Mouse (Mus musculus): Measurements from ENCODE around the gene Stxbp5. TPM values are rescaled to one million over a fixed set of nuclear protein-coding genes. Genes with fewer than 3 reads are reported as not detected.
"Not testable (repeated sequence)": the region's sequence is repeated elsewhere in the genome, so short reads cannot be mapped to it uniquely, and the experiment has no call there.

Stxbp5 gene
- polyA plus RNA-seq, 1 experiment from 2014 or later, result 6.9 TPM

DNA sequence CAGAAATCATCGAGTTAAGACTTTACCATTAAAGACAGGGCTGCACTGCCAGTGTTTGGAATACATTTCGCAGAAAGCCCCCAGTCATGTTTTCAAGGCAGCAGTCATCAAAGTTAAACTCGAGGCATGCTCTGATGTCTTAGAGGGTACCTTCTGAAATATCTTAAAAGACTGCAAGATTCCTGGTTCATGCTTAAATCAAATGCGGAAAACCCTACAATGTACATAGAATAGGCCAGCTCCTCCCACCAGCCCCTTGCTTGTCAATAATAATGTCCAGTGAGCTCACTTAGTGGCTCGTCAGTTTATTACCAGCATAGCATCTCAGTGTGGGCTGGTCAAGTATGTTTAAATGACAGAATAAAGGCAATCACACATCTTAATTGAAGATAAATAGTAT, 3.0 kb downstream of the Stxbp5 start:
- Histone ChIP-seq H3K4me1 (replicated peaks; ENCODE audit: control insufficient read depth, insufficient read depth, low read length) (peaks cover 19% of the 10 kb centered on the region), H3K9ac (replicated peaks; ENCODE audit: low read depth, low read length) (no peak overlapping the region), H3K27ac (ENCODE audit: low read length) (no peak overlapping the region), H3K4me3 (replicated peaks; ENCODE audit: low read length) (no peak overlapping the region), H3K36me3 (ENCODE audit: control insufficient read depth, insufficient read depth) (no peaks in the 10 kb centered on the region), H3K9me3 (ENCODE audit: control insufficient read depth, low read length) (no peaks in the 10 kb centered on the region), H3K27me3 (replicated peaks; ENCODE audit: control insufficient read depth, insufficient read depth, low read length) (no peaks in the 10 kb centered on the region), H3K4me2 (ENCODE audit: low read length) (peak overlapping the region; percentile 20; the same call in 1 of the 2 replicates)
- no peak for ATAC-seq
- 49% methylated on average over 5 of the region's 5 CpGs for WGBS

DNA sequence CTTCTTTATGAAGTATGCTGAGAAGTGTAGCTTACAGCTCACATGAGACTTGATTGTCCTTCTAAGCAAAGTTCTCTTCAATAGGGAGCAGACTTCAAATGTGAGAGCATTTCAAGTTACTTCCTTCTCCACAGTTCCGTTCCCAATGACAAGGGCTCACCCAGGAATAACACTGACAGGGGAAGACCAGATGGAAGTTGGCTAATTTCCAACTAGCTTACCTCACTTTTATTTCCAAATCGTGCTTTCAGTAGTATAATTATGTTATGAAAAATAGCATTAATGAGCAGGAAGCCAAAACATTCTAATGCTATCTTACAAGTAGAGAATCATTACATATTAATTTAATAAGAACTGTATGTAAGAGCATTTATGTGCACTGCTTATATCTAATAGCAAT, 7.3 kb downstream of the Stxbp5 start:
- H3K9me3 ChIP-seq (ENCODE audit: control insufficient read depth, low read length), result no peaks in the 10 kb centered on the region
- 39% methylated on average over 2 of the region's 2 CpGs for WGBS
- H3K4me2 ChIP-seq (ENCODE audit: low read length), result no peak overlapping the region
- H3K9ac ChIP-seq (replicated peaks; ENCODE audit: low read depth, low read length), result no peak overlapping the region
- H3K4me3 ChIP-seq (replicated peaks; ENCODE audit: low read length), result no peak overlapping the region
- no peaks in the 10 kb centered on the region for H3K36me3 ChIP-seq (ENCODE audit: control insufficient read depth, insufficient read depth)
- H3K4me1 ChIP-seq (replicated peaks; ENCODE audit: control insufficient read depth, insufficient read depth, low read length), result peaks cover 15% of the 10 kb centered on the region
- H3K27ac ChIP-seq (ENCODE audit: low read length), result no peak overlapping the region
- no peak for ATAC-seq
- no peaks in the 10 kb centered on the region for H3K27me3 ChIP-seq (replicated peaks; ENCODE audit: control insufficient read depth, insufficient read depth, low read length)

DNA sequence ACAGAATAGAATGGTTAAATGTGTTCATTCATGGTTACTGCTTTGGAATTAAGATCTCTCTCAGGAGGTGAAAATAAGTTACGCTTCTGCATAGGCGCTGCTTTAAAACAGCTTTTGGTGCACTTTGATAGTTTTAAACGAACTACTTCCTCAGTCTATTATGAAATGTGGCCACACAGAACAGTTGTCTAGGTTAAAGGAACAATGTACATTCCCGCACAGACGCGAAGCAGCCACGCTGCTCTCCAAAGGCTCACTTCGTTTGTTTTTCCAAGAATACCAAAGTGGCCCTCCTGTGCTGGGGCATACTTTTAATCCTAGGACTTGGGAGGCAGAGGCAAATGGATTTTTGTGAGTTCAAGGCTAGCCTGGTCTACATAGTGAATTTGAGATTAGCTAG, 11.2 kb downstream of the Stxbp5 start:
- Histone ChIP-seq H3K4me1 (replicated peaks; ENCODE audit: control insufficient read depth, insufficient read depth, low read length) (peaks cover 7% of the 10 kb centered on the region), H3K4me3 (replicated peaks; ENCODE audit: low read length) (no peak overlapping the region), H3K9ac (replicated peaks; ENCODE audit: low read depth, low read length) (no peak overlapping the region), H3K4me2 (ENCODE audit: low read length) (no peak overlapping the region), H3K9me3 (ENCODE audit: control insufficient read depth, low read length) (no peaks in the 10 kb centered on the region), H3K27me3 (replicated peaks; ENCODE audit: control insufficient read depth, insufficient read depth, low read length) (no peaks in the 10 kb centered on the region), H3K27ac (ENCODE audit: low read length) (no peak overlapping the region), H3K36me3 (ENCODE audit: control insufficient read depth, insufficient read depth) (no peaks in the 10 kb centered on the region)
- ATAC-seq, result no peak
- WGBS, result 31% methylated on average over 8 of the region's 8 CpGs

DNA sequence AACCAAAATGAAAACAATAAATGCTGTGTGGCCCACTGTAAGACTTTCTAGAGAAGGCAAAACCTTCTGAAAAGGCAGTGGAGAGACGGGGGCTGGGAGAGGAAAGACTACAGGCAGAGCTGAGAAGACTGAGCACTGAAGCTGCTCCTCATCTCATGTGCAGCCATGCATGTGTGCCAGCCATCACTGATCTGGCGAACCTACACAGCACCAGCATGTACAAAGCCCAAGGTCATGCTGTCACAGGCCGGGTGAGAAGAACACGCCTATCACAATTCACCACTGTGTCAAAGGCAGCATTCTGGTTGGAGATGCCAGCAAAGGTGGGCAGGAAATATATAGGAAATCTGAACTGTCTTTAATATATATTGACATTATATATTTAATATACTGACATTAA, 12.2 kb downstream of the Stxbp5 start:
- Histone ChIP-seq H3K36me3 (ENCODE audit: control insufficient read depth, insufficient read depth) (no peaks in the 10 kb centered on the region), H3K9ac (replicated peaks; ENCODE audit: low read depth, low read length) (no peak overlapping the region), H3K4me2 (ENCODE audit: low read length) (no peak overlapping the region), H3K4me1 (replicated peaks; ENCODE audit: control insufficient read depth, insufficient read depth, low read length) (peaks cover 7% of the 10 kb centered on the region), H3K27ac (ENCODE audit: low read length) (no peak overlapping the region), H3K9me3 (ENCODE audit: control insufficient read depth, low read length) (no peaks in the 10 kb centered on the region), H3K4me3 (replicated peaks; ENCODE audit: low read length) (no peak overlapping the region), H3K27me3 (replicated peaks; ENCODE audit: control insufficient read depth, insufficient read depth, low read length) (no peaks in the 10 kb centered on the region)
- ATAC-seq, result no peak
- 76% methylated on average over 4 of the region's 4 CpGs for WGBS

DNA sequence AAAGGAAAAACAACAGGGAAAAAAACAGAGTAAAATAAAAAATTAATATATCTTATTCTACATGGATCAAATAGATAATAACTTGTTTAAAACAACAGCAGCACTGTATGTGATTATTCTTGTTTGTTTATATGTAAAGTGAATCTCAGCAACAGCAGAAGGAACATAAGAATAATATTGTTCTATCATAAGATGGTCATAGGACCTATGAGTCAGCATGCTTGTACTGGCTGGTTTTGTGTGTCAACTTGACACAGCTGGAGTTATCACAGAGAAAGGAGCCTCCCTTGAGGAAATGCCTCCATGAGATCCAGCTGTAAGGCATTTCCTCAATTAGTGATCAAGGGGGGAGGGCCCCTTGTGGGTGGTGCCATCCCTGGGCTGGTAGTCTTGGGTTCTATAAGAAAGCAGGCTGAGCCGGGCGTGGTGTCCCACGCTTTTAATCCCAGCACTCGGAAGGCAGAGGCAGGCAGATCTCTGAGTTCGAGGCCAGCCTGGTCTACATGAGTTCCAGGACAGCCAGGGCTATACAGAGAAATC, 19.0 kb downstream of the Stxbp5 start:
- H3K9me3 ChIP-seq (ENCODE audit: control insufficient read depth, low read length); H3K4me1 ChIP-seq (replicated peaks; ENCODE audit: control insufficient read depth, insufficient read depth, low read length); H3K4me2 ChIP-seq (ENCODE audit: low read length); H3K27me3 ChIP-seq (replicated peaks; ENCODE audit: control insufficient read depth, insufficient read depth, low read length); H3K9ac ChIP-seq (replicated peaks; ENCODE audit: low read depth, low read length); H3K4me3 ChIP-seq (replicated peaks; ENCODE audit: low read length); H3K27ac ChIP-seq (ENCODE audit: low read length); H3K36me3 ChIP-seq (ENCODE audit: control insufficient read depth, insufficient read depth); ATAC-seq: not testable (repeated sequence)
- WGBS, result 93% methylated on average over 5 of the region's 5 CpGs

DNA sequence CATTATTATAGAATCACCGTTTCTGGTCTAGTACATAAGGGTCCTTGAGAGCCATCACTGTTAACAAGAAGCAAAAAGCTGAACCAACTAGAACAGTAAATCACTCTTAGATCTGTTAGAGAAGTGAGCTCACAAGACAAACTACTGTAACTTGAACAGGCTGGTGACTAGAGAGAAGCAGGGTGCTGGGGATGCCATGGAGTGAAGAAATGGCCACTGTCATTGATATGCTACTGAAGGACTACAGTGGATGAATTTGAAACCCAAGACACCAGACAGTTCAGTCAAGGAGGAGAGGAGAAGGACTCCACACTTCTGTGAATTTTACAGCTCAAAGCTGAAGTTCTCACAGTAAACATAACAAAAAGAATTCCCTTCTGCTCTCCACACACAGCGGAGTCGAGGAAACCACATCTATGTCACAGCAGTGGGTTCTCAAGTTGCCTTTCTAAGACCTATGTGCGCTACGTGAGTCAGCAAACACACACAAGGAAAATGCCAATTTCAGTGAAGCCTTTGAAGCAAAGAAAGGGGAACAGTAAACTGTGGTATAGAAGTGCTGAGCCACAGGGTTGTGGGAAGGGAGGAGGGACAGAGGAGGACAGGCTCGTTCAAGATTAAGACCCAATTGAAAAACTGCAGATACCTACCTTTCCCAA, 20.7 kb downstream of the Stxbp5 start:
- no peaks in the 10 kb centered on the region for H3K36me3 ChIP-seq (ENCODE audit: control insufficient read depth, insufficient read depth)
- no peaks in the 10 kb centered on the region for H3K27me3 ChIP-seq (replicated peaks; ENCODE audit: control insufficient read depth, insufficient read depth, low read length)
- ATAC-seq, result no peak
- H3K9me3 ChIP-seq (ENCODE audit: control insufficient read depth, low read length), result peaks cover 4% of the 10 kb centered on the region; the same call in 1 of the 2 replicates
- no peak overlapping the region for H3K4me2 ChIP-seq (ENCODE audit: low read length)
- no peak overlapping the region for H3K4me3 ChIP-seq (replicated peaks; ENCODE audit: low read length)
- H3K4me1 ChIP-seq (replicated peaks; ENCODE audit: control insufficient read depth, insufficient read depth, low read length), result peaks cover 5% of the 10 kb centered on the region; the same call in 1 of the 2 replicates
- H3K27ac ChIP-seq (ENCODE audit: low read length), result no peak overlapping the region
- whole genome bisulfite sequencing, result 74% methylated on average over 6 of the region's 6 CpGs
- H3K9ac ChIP-seq (replicated peaks; ENCODE audit: low read depth, low read length), result no peak overlapping the region

DNA sequence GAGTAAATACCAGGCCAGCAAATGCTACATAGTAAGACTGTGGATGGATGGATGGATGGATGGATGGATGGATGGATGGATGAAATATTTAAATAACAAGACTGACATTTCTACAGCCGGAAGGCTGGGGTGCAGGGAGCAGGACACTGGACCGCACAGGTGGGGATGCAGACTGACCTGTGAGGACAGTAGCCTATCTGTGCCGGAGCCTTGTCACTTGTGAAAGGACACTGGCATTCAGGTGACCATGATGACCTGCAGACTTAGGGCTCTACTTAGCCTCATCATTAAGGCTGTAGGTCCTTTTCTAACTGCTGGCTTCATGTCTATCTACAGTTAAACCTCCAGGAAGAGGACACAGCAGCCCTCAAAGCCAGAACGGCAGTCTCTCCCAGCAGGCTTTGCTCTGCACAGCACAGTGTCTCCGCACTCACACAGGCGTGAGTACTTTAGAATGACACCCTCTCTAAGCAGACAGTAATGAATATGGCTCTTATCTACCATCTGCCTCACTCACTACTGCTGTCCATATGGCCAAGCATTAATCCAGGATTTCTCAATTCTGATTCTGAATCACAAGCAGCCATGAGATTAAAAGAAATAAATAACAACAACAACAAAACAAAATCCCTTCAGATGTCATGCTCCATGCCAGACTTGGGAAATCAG, 21.9 kb downstream of the Stxbp5 start:
- H3K27ac ChIP-seq (ENCODE audit: low read length), result peak overlapping the region; percentile 18; the same call in 1 of the 2 replicates
- H3K36me3 ChIP-seq (ENCODE audit: control insufficient read depth, insufficient read depth), result no peaks in the 10 kb centered on the region
- no peak overlapping the region for H3K4me2 ChIP-seq (ENCODE audit: low read length)
- H3K4me1 ChIP-seq (replicated peaks; ENCODE audit: control insufficient read depth, insufficient read depth, low read length), result peaks cover 5% of the 10 kb centered on the region; the same call in 1 of the 2 replicates
- peaks cover 4% of the 10 kb centered on the region; the same call in 1 of the 2 replicates for H3K9me3 ChIP-seq (ENCODE audit: control insufficient read depth, low read length)
- peak; percentile 88 for ATAC-seq
- H3K9ac ChIP-seq (replicated peaks; ENCODE audit: low read depth, low read length), result no peak overlapping the region
- no peaks in the 10 kb centered on the region for H3K27me3 ChIP-seq (replicated peaks; ENCODE audit: control insufficient read depth, insufficient read depth, low read length)
- 74% methylated on average over 6 of the region's 6 CpGs for WGBS
- no peak overlapping the region for H3K4me3 ChIP-seq (replicated peaks; ENCODE audit: low read length)

DNA sequence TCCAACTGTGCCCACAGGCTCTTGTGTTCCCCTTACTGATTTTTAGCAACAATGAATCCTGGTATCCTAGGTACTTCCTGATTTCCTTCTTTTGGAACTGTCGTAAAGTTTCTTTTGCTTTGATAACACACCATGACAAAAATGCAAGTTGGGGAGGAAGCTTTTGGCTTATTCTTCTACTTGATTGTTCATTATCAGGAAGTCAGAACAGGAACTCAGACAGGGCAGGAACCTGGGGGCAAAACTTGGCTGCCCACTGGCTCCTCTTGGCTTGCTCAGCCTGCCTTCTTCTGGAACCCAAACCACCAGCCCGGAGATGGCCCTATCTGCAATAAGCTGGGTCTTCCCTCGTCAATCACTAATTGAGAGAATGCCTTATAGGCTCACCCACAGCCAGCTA, 25.0 kb downstream of the Stxbp5 start:
- Histone ChIP-seq H3K4me3 (replicated peaks; ENCODE audit: low read length) (no peak overlapping the region), H3K36me3 (ENCODE audit: control insufficient read depth, insufficient read depth) (no peaks in the 10 kb centered on the region), H3K9ac (replicated peaks; ENCODE audit: low read depth, low read length) (no peak overlapping the region), H3K4me1 (replicated peaks; ENCODE audit: control insufficient read depth, insufficient read depth, low read length) (peaks cover 5% of the 10 kb centered on the region; the same call in 1 of the 2 replicates), H3K9me3 (ENCODE audit: control insufficient read depth, low read length) (no peaks in the 10 kb centered on the region), H3K27me3 (replicated peaks; ENCODE audit: control insufficient read depth, insufficient read depth, low read length) (no peaks in the 10 kb centered on the region), H3K4me2 (ENCODE audit: low read length) (no peak overlapping the region), H3K27ac (ENCODE audit: low read length) (no peak overlapping the region)
- ATAC-seq, result no peak
- WGBS, result 91% methylated on average over 3 of the region's 3 CpGs

DNA sequence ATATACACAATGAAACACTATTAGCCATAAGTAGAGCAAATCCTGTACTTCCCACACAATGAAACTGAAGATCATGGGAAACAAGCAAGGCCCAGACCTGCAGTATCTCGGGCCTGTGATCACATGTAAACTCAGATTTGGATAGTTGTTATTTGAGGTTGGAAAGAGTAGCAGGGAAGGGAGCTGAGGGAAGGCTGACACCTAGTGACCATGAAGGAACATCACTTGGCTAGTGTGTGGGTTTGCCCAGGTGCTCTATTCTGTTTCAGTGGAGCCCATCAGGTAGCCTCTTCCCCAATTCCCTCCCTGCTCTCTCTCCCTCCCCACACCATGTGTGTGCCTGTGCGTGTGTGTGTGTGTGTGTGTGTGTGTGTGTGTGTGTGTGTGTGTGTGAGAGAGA, 28.7 kb downstream of the Stxbp5 start:
- Histone ChIP-seq H3K9ac (replicated peaks; ENCODE audit: low read depth, low read length) (no peak overlapping the region), H3K4me3 (replicated peaks; ENCODE audit: low read length) (no peak overlapping the region), H3K27ac (ENCODE audit: low read length) (no peak overlapping the region), H3K27me3 (replicated peaks; ENCODE audit: control insufficient read depth, insufficient read depth, low read length) (no peaks in the 10 kb centered on the region), H3K36me3 (ENCODE audit: control insufficient read depth, insufficient read depth) (no peaks in the 10 kb centered on the region), H3K4me1 (replicated peaks; ENCODE audit: control insufficient read depth, insufficient read depth, low read length) (peaks cover 3% of the 10 kb centered on the region; the same call in 1 of the 2 replicates), H3K4me2 (ENCODE audit: low read length) (no peak overlapping the region), H3K9me3 (ENCODE audit: control insufficient read depth, low read length) (no peaks in the 10 kb centered on the region)
- WGBS, result 77% methylated on average over 1 of the region's 2 CpGs
- ATAC-seq, result no peak

All from forebrain, embryonic 16.5 days (tissue).